Mouse (Mus musculus): ENCODE measurements at regions not wholly inside any gene's neighbourhood (a gene's known extent, or its start where the extent isn't known, plus 50 kb on each side); places are given as distances from the start of the nearest gene placed in this dataset.

DNA sequence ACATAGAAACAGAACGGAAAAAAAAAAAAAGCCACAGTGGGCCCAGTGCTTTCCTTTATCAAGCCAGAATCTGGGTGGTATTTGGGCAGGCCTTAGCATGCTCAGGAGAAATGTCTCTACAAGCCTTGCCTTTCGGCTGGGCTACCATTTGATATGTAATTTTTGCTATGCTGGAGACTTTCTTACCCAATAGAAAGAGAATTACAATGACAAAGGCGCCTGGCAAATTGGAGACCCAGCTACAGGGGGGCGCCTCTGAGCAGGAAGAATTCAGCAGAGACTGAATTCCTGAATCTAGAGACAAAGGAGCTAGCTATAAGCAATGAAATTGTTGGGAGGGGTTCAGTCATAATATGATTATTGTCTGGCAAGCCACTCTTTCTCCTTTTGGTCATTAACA, 67.4 kb downstream of the Lpar4 start:
- TF ChIP-seq POLR2A (IDR thresholded peaks at IDR 0.05; ENCODE audit: insufficient read depth, low read depth, low read length) (no peak), CTCF (IDR thresholded peaks at IDR 0.05) (no peak), EP300 (IDR thresholded peaks at IDR 0.05; ENCODE audit: insufficient read depth, low read depth, low read length) (no peak)
